Mouse (Mus musculus) c-Kit-positive CD71-positive TER-119-negative erythroid progenitor cells, embryonic 14.5 days (primary cell): ENCODE data around the gene Slc22a12.

Experiments used
- DNase-seq: peaks from one replicate; pipeline ENCODE4 v3.0.0-alpha.2; 2013; ENCODE audit warnings: low read depth

The Slc22a12 gene

GRCm38 (mm10) chr19:6541521-6541920, 1.3 kb downstream of the Slc22a12 start:
- no peak for DNase-seq

DNA sequence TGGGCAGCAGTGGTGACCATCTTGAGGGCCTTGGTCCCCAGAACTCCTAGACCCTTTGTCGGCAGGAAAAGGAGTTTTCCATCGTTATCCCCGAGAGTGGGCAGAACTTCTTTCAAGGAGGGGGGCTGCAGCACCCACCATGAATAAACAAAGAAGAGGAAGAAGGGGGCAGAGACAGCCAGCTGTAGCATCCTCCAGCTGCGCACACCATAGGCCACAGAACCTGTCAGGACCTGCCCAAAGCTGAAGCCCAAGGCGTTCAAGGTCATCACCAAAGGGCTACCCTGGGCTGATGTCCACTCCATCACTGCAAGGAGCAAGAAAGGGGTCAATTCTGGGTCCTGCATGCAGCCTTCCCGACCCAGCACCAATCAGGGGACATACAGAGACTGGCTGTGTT, 2.6 kb downstream of the Slc22a12 start:
- DNase-seq = no peak

DNA sequence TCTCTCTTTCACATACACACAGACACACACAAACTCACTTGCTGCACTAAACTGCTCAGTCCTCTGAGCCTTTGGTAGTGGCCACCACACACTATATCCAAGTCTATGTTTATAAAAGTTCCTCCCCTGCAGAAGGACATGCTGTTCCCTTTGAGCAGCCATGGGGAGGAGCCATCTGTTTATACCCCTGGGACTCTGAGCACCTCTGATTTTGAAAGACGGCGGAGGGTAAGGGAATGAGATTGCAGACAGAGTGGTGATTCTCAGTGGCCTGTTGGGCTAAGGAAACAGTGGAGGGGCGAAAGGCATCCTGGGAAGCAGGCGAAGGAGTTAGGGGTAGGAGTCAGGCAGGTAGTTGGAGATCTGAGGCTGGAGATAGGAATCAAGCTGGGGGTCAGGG, 3.2 kb downstream of the Slc22a12 start:
- DNase-seq = no peak

- DNase-seq = no peak
Observed at GRCm38 (mm10) chr19:6538546-6538945, 4.3 kb downstream of the Slc22a12 start.

GRCm38 (mm10) chr19:6537526-6537925, 5.3 kb downstream of the Slc22a12 start:
- no peak for DNase-seq

- no peak for DNase-seq
Observed at GRCm38 (mm10) chr19:6536696-6537095, 6.1 kb downstream of the Slc22a12 start.

- no peak for DNase-seq
Observed at GRCm38 (mm10) chr19:6536201-6536600, 6.6 kb downstream of the Slc22a12 start.

DNA sequence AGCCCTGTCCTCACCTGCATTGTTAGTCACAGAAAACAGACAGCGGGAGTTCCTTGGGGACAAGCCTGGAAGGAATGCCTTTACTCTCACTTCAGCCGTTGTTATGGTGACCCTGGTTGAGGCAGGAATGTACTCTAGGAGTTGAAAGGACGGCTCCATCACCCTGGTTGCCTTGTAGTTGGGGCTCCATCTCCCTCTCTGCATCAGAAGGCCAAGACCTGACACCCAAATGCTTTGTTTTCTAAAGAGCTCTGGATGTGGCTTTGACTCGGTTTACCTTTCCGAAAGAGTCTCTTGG, 8.8 kb downstream of the Slc22a12 start:
- DNase-seq = no peak

DNA sequence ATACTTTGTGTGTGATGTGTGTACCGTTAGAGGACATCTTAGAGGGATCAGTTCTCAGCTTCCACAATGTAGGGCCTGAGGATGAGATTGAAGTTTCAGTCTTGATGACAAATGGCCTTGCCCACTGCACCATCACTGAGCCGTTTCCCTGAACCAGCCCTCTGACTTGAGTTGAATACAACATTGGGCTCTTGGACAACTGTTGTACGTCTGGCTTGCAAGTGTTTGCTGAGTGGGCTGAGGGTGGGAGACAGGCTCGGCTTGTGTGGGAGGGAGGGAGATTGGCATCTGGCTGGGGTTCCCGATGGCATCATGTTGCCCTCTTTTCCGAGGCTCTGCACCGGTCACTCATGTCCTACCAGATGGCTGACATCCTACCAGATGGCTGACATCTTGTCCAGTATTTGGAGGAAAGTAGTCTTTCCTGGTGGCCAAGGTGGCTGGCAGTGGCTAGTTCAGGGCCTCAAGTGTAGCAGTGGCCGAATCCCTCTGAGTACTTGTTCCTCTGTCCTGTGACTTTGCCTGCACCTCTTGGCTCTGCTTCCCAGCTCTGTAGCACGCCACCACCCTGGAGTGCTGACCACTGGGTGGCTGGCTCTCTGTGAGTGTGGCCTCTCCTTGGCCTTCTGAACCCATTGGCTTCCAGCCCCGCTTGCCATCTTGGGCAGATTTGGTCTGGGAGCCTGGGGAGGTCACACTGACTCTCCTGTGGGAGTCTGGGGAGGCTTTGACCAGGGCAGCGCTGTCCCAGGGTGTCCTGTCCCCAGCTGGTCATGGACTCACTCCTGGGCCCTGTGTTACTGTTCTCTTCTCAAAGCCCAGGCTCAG, 9.3 kb downstream of the Slc22a12 start:
- no peak for DNase-seq

- DNase-seq = no peak
Observed at GRCm38 (mm10) chr19:6532656-6533055, 10.2 kb downstream of the Slc22a12 start.

GRCm38 (mm10) chr19:6531832-6532471, 10.9 kb downstream of the Slc22a12 start:
- DNase-seq = no peak

DNA sequence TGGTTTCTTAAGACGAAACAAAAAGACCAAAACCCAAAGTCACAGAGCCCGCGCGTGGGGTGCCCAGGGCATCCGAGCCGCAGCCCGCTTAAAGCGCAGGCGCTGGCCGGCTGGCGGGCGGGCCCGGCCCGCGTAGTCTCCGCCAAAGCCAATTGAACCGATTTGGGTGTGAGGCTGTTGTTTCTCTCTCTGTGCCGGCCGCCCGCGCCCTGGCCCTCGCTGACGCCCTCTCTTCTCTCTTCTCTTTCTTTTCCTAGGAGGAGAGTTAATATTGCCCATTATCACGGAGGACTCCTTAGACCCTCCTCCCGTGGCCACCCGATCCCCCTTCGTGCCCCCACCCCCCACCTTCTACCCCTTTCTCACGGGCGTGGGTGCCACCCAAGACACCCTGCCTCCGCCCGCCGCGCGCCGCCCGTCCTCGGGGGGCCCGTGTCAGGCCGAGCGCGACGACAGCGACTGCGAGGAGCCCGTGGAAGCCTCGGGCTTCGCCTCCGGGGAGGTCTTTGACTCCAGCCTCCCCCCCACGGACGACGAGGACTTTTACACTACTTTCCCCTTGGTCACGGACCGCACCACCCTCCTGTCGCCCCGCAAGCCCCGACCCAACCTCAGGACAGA, 11.7 kb downstream of the Slc22a12 start:
- DNase-seq = no peak

GRCm38 (mm10) chr19:6530359-6530758, 12.5 kb downstream of the Slc22a12 start:
- DNase-seq = no peak

- no peak for DNase-seq
Observed at GRCm38 (mm10) chr19:6529265-6529985, 13.4 kb downstream of the Slc22a12 start.

- DNase-seq = no peak
Observed at GRCm38 (mm10) chr19:6527839-6528531, 14.8 kb downstream of the Slc22a12 start.

DNA sequence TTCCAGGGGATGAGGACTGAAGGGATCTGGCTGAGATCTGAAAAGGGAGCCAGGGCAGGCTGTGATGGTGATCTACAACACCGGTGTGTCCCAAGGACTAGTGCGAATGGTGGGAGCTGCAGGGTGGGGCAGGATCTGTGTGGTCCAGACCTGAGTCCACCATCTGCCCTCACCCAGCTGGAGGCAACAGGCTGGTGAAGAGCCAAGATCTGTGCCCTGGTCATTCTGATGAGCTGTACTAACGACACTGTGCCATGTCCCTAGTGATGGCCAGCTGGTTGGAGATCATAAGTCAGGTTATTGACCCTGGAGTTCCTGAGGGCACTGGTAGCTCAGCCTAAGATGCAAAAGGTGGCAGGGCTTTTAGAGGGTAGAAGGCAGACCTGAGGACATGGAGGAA, 15.4 kb downstream of the Slc22a12 start:
- no peak for DNase-seq

GRCm38 (mm10) chr19:6526010-6526409, 16.8 kb downstream of the Slc22a12 start:
- no peak for DNase-seq

DNA sequence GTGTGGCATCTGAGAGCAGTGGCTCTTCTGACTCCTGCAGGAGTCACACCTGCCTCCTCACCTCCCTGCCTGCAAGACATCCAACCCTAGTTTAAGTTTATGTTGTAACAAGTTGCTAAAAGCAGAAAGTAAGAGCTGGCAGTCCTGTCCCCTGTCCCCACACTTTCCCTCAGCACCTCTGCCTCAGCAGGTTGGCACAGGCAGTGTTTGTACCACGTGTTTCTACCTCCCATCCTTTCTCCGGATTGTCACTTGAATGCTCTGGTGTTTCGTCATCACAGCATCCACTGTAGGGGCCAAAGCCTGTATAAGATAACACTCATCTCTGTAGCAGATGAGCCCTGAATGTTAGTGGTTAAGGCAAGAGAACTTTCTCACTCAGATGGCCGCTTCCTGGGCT, 17.8 kb downstream of the Slc22a12 start:
- no peak for DNase-seq

DNA sequence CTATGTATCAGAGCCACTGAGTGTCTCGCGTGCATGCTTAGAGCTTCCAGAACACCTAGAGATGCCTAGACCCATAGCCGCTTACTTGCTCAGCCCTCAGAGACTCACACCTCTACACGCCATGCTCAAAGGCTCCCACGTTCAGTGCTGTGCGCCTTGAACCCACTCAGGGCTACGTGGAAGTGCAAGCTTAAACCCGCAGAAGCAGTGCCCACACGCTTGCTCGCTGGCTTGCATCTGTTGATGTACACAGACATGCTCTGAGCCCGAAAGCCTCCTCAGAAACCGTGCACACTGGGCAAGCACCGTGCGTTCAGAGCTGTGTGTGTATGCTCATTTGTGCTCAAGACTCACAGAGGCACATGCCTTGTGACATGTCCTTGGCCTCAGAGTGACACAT, 20.5 kb downstream of the Slc22a12 start:
- DNase-seq = no peak

- DNase-seq = no peak
Observed at GRCm38 (mm10) chr19:6521630-6522029, 21.2 kb downstream of the Slc22a12 start.

- no peak for DNase-seq
Observed at GRCm38 (mm10) chr19:6519483-6519882, 23.3 kb downstream of the Slc22a12 start.

DNA sequence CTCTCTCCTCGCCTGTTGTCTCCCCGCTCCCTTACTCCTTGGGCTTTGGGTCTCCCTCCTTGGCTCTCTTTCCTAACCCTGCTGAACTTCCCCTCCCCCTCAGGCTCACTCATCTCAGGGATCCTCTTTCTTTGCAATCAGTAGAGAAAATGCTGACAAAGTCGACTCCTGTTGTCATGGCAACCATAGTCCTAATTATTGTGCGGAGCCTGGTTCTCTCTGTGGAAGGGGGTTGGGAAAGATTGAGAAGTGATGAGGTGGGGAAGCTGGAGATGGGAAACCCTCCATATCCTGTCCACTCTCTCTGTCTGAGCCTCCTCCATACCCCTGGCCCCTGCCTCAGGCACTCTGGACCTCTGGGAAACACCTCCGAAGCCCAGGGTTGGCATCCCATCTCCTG, 24.2 kb downstream of the Slc22a12 start:
- DNase-seq = no peak
